Mouse (Mus musculus) G1E (cell line): ENCODE results near the gene Zc3h13.

Experiments used
- CTCF ChIP-seq: IDR thresholded peaks from 2 replicates; pipeline ENCODE4 v1.5.1; 2012; ENCODE audit warnings: low read depth, low read length, inconsistent platforms, mixed read lengths
- TAL1 ChIP-seq: conservative IDR thresholded peaks from 2 replicates; pipeline ENCODE4 v1.6.1; 2012; ENCODE audit warnings: low read depth, low read length, inconsistent platforms, mixed read lengths

- no peak for TF ChIP-seq CTCF
- TF ChIP-seq TAL1: no peak
Observed at GRCm38 (mm10) chr14:75237096-75237495, 47.1 kb upstream of the Zc3h13 start.
